Mouse (Mus musculus) kidney, postnatal 25 days (tissue): ENCODE data around the gene Rras2.

Source experiments
- DNase-seq, 2 experiments: peaks; one replicate each; pipeline ENCODE4 v3.0.0; 2021; ENCODE audit warnings: mixed read lengths in 2 of 2

The Rras2 gene

GRCm38 (mm10) chr7:114020057-114020703 lies 97.4 kb downstream of the Rras2 start:
- no peak for DNase-seq

- DNase-seq: peak; percentile 59 to 68
Measured at GRCm38 (mm10) chr7:114018861-114019260, 98.7 kb downstream of the Rras2 start.

GRCm38 (mm10) chr7:114016001-114016949 lies 101.3 kb downstream of the Rras2 start:
- no peak for DNase-seq

- no peak for DNase-seq
Measured at GRCm38 (mm10) chr7:114011726-114012443, 105.7 kb downstream of the Rras2 start.

- peak in 1 of 2 experiments; percentile 52 for DNase-seq
Measured at GRCm38 (mm10) chr7:114007565-114007964, 110.0 kb downstream of the Rras2 start.

- DNase-seq: no peak
Measured at GRCm38 (mm10) chr7:114006456-114006855, 111.1 kb downstream of the Rras2 start.

- DNase-seq: no peak
Measured at GRCm38 (mm10) chr7:114005499-114005898, 112.1 kb downstream of the Rras2 start.

- DNase-seq: no peak
Measured at GRCm38 (mm10) chr7:114004171-114004570, 113.4 kb downstream of the Rras2 start.

- no peak for DNase-seq
Measured at GRCm38 (mm10) chr7:113997675-113998354, 119.8 kb downstream of the Rras2 start.
